Mouse (Mus musculus) kidney, postnatal 0 days (tissue): ENCODE results near the gene Lama2. TPM values are rescaled to one million over a fixed set of nuclear protein-coding genes. Genes with fewer than 3 reads are reported as not detected.

Experiments used
- ATAC-seq: fragments of 200-750 bp; cut with Nextera tagmentation; replicated peaks from 2 replicates; pipeline ENCODE4 v1.8.0; 2017; ENCODE audit warnings: low read depth, moderate number of reproducible peaks, moderate TSS enrichment, moderate library complexity; ENCODE audit not compliant: low FRiP score
- DNase-seq: peaks from one replicate; pipeline ENCODE4 v3.0.0-alpha.2; 2016; ENCODE audit warnings: low spot score
- H3K27ac ChIP-seq: fragments of 300-500 bp; sonication (generic); 2 replicates; pipeline ENCODE4 v1.5.1; 2014; ENCODE audit warnings: mild to moderate bottlenecking
- H3K27me3 ChIP-seq: fragments of 300-500 bp; sonication (generic); 2 replicates; pipeline ENCODE4 v1.6.1; 2014; ENCODE audit warnings: low read length, mixed read lengths; ENCODE audit not compliant: insufficient read depth
- H3K36me3 ChIP-seq: fragments of 300-500 bp; sonication (generic); 2 replicates; pipeline ENCODE4 v1.6.1; 2014; ENCODE audit warnings: low read length, mixed read lengths; ENCODE audit not compliant: insufficient read depth
- H3K4me1 ChIP-seq: fragments of 300-500 bp; sonication (generic); replicated peaks from 2 replicates; pipeline ENCODE4 v1.6.1; 2014; ENCODE audit warnings: antibody characterized with exemption, low read length, mixed read lengths; ENCODE audit not compliant: insufficient read depth
- H3K4me2 ChIP-seq: fragments of 300-500 bp; sonication (generic); 2 replicates; pipeline ENCODE4 v1.6.1; 2014; ENCODE audit warnings: mild to moderate bottlenecking, low read length, moderate library complexity, mixed read lengths
- H3K4me3 ChIP-seq: fragments of 300-500 bp; sonication (generic); replicated peaks from 2 replicates; pipeline ENCODE4 v1.5.1; 2014; ENCODE audit warnings: low read depth, low read length
- H3K9ac ChIP-seq: fragments of 300-500 bp; sonication (generic); 2 replicates; pipeline ENCODE4 v1.6.1; 2014; ENCODE audit warnings: low read depth, low read length
- H3K9me3 ChIP-seq: fragments of 300-500 bp; sonication (generic); replicated peaks from 2 replicates; pipeline ENCODE4 v1.6.1; 2016; ENCODE audit warnings: low read length, inconsistent platforms, mixed read lengths
- CTCF ChIP-seq: IDR thresholded peaks from 2 replicates; pipeline ENCODE4 v1.5.1; 2016; ENCODE audit warnings: antibody characterized with exemption, low read depth, mild to moderate bottlenecking, moderate library complexity
- WGBS: fragments of 180-500 bp; shearing (Covaris S2); extraction: QIAGEN DNeasy Blood & Tissue Kit; methylation state at CpG from one replicate; pipeline ENCODE4 v1.1.7; 2014; 5-methylcytosine and 5-hydroxymethylcytosine counted together
- polyA plus RNA-seq: library from polyadenylated mRNA; unstranded; fragments of >200 nt; fragmentation: Nextera tagmentation; extraction: Ambion mirVana; gene quantifications from 2 replicates; pipeline ENCODE4 v1.2.1, GENCODE M21; 2015

Lama2 gene
- polyA plus RNA-seq, 1 experiment from 2014 or later, result 16.2 TPM

- ATAC-seq (no peak), DNase-seq (no peak)
- no peaks in the 10 kb centered on the region for H3K4me1 ChIP-seq
- H3K36me3 ChIP-seq, result no peaks in the 10 kb centered on the region
- H3K27me3 ChIP-seq, result no peaks in the 10 kb centered on the region
- no peak for TF ChIP-seq CTCF
- H3K4me2 ChIP-seq, result no peak overlapping the region
- H3K27ac ChIP-seq, result no peak overlapping the region
- WGBS, result 86% methylated on average over 3 of the region's 3 CpGs
- no peak overlapping the region for H3K4me3 ChIP-seq
- no peaks in the 10 kb centered on the region for H3K9me3 ChIP-seq
- no peak overlapping the region for H3K9ac ChIP-seq
Measured at GRCm38 (mm10) chr10:26975372-26975771, 644.2 kb downstream of the Lama2 start.

DNA sequence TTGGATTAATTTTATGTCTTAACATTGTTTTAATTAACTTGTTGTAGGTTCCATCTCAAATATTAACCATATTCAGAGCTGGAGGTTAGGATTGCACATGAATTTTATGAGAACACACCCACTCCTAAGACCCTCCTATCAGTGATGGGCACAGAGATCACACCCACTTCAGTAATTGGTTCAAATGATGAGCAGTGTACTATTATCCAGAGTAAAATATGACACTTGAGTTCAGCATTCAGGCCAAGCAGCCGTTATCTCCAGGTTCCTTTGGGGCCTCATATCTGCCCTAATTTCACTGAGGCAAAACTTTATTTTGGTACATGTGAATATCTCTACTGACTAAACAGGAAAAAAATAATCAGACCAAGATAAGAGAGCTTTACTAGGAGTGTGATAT, 645.3 kb downstream of the Lama2 start:
- no peaks in the 10 kb centered on the region for H3K36me3 ChIP-seq

DNA sequence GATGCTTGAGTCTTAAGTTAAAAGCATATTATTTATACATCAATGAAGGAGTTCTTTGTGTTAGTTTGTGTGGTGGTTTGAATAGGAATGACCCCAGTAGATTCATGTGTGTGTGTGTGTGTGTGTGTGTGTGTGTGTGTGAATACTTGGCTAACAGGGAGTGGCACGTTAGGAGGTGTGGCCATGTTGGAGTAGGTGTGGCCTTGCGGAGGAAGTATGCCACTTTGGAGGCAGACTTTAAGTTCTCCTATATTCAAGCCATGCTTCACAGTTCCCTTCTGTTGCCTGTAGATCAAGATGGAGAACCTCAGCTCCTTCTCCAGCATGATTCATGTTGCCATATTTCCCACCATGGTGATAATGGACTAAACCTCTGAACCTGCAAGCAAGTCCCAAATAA, 646.0 kb downstream of the Lama2 start:
- Histone ChIP-seq H3K4me1 (no peaks in the 10 kb centered on the region), H3K36me3 (no peaks in the 10 kb centered on the region), H3K9ac (no peak overlapping the region), H3K4me2 (no peak overlapping the region), H3K27ac (no peak overlapping the region), H3K27me3 (no peaks in the 10 kb centered on the region), H3K9me3 (no peaks in the 10 kb centered on the region), H3K4me3 (no peak overlapping the region)
- 94% methylated on average over 2 of the region's 2 CpGs for WGBS
- DNase-seq (no peak), ATAC-seq (no peak)
- TF ChIP-seq CTCF, result no peak

More for the DNA sequence above, 645.3 kb downstream of the Lama2 start:
- Histone ChIP-seq H3K4me2 (no peak overlapping the region), H3K9me3 (no peaks in the 10 kb centered on the region), H3K4me3 (no peak overlapping the region), H3K27me3 (no peaks in the 10 kb centered on the region), H3K27ac (no peak overlapping the region), H3K4me1 (no peaks in the 10 kb centered on the region), H3K9ac (no peak overlapping the region)
- DNase-seq (no peak), ATAC-seq (no peak)
- no peak for TF ChIP-seq CTCF
- whole genome bisulfite sequencing, result 83% methylated on average over 1 of the region's 1 CpGs

- ATAC-seq (no peak), DNase-seq (no peak)
- Histone ChIP-seq H3K27me3 (no peaks in the 10 kb centered on the region), H3K4me3 (no peak overlapping the region), H3K36me3 (no peaks in the 10 kb centered on the region), H3K9me3 (no peaks in the 10 kb centered on the region), H3K27ac (no peak overlapping the region), H3K4me1 (no peaks in the 10 kb centered on the region), H3K4me2 (no peak overlapping the region), H3K9ac (no peak overlapping the region)
- TF ChIP-seq CTCF, result no peak
- WGBS, result 76% methylated on average over 3 of the region's 3 CpGs
Measured at GRCm38 (mm10) chr10:26958513-26958912, 661.0 kb downstream of the Lama2 start.

DNA sequence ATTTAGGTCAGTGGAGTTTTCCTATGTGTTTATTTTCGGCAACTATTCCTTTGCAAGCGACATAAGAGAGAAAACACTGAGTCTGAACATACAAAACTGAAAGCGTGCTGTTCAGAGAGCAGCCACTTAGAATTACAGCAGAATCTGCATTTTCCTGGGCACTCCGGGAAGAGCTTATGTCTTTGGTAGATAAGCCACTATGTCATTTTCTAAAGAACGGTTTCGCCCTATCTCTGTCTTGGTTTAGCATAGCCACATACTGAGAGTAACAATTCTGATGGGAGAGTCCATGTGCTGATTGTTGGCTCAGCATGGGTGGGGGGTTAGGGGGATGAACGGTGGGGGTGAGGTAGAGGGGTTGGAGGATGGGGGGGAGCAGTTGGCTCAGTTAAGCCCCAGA, 669.1 kb downstream of the Lama2 start:
- 87% methylated on average over 7 of the region's 7 CpGs for WGBS
- Histone ChIP-seq H3K9ac (no peak overlapping the region), H3K4me1 (no peaks in the 10 kb centered on the region), H3K27me3 (no peaks in the 10 kb centered on the region), H3K27ac (no peak overlapping the region), H3K4me3 (no peak overlapping the region), H3K9me3 (no peaks in the 10 kb centered on the region), H3K4me2 (no peak overlapping the region), H3K36me3 (no peaks in the 10 kb centered on the region)
- DNase-seq (no peak), ATAC-seq (no peak)
- TF ChIP-seq CTCF, result no peak

DNA sequence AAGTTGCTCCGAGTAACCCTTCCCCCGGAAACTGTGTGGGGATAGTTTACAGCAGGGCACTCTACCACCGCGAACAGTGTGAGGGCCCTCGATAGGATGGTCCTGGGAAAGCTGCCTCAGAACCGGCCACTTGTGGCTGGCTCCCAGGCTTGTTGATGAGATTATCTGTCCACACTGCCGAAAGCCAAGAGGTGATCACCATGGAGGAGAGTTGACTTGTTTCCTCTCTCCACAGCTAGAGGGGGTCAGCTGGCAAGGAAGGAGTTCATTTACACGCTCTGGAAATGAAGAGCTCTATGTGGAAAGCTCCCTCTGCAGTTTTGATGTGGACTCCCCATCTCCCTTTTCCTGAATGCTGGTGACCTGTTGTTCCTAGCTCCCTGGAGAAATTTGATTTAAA, 669.9 kb downstream of the Lama2 start:
- WGBS, result 82% methylated on average over 8 of the region's 8 CpGs
- ATAC-seq, result no peak
- no peaks in the 10 kb centered on the region for H3K9me3 ChIP-seq
- no peak overlapping the region for H3K4me2 ChIP-seq
- H3K4me3 ChIP-seq, result no peak overlapping the region
- no peaks in the 10 kb centered on the region for H3K27me3 ChIP-seq
- DNase-seq, result no peak
- no peak overlapping the region for H3K9ac ChIP-seq
- H3K36me3 ChIP-seq, result no peaks in the 10 kb centered on the region
- no peaks in the 10 kb centered on the region for H3K4me1 ChIP-seq
- TF ChIP-seq CTCF, result no peak; the same call in 1 of the 2 replicates
- H3K27ac ChIP-seq, result no peak overlapping the region

DNA sequence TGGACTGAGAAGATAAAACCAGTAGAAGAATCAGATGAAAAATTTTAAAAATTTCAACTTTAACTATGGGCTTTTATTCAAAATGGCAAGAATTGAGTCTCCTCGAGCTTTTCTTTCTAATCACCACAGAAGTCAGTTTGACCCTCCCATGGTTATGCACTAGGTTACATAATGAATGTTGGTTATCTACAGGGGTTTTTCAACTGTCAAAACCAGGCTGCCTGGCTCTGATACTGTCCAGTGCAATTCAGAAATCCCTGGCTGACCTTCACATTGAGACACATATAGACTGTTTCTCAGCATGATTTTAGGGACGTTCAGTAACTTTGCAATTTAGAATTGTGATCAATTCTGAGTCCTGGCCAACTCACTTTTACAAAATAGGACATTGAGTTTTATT, 671.2 kb downstream of the Lama2 start:
- no peak overlapping the region for H3K4me3 ChIP-seq
- DNase-seq (no peak), ATAC-seq (no peak)
- no peak overlapping the region for H3K9ac ChIP-seq
- WGBS, result 81% methylated on average over 2 of the region's 2 CpGs
- no peaks in the 10 kb centered on the region for H3K9me3 ChIP-seq
- H3K36me3 ChIP-seq, result no peaks in the 10 kb centered on the region
- no peak for TF ChIP-seq CTCF
- H3K4me2 ChIP-seq, result no peak overlapping the region
- no peak overlapping the region for H3K27ac ChIP-seq
- no peaks in the 10 kb centered on the region for H3K4me1 ChIP-seq
- H3K27me3 ChIP-seq, result no peaks in the 10 kb centered on the region
